Mouse (Mus musculus) midbrain, embryonic 16.5 days (tissue): ENCODE measurements around the gene BC024978. TPM values are rescaled to one million over a fixed set of nuclear protein-coding genes. Genes with fewer than 3 reads are reported as not detected.

Source experiments
- ATAC-seq: fragments of 200-750 bp; cut with Nextera tagmentation; 2 replicates; pipeline ENCODE4 v1.8.0; 2017; ENCODE audit warnings: moderate TSS enrichment
- H3K27ac ChIP-seq: fragments of 300-500 bp; sonication (generic); 2 replicates; pipeline ENCODE4 v1.5.1; 2014; ENCODE audit warnings: mild to moderate bottlenecking, low read length, mixed read lengths
- H3K27me3 ChIP-seq: fragments of 300-500 bp; sonication (generic); 2 replicates; pipeline ENCODE4 v1.6.1; 2014; ENCODE audit warnings: low read depth, low read length, mixed read lengths; ENCODE audit not compliant: control insufficient read depth, insufficient read depth
- H3K36me3 ChIP-seq: fragments of 300-500 bp; sonication (generic); 2 replicates; pipeline ENCODE4 v1.6.1; 2014; ENCODE audit warnings: mild to moderate bottlenecking, low read length, moderate library complexity, mixed read lengths; ENCODE audit not compliant: control insufficient read depth, insufficient read depth
- H3K4me1 ChIP-seq: fragments of 300-500 bp; sonication (generic); 2 replicates; pipeline ENCODE4 v1.6.1; 2014; ENCODE audit warnings: mild to moderate bottlenecking, low read length, mixed read lengths; ENCODE audit not compliant: control insufficient read depth, insufficient read depth
- H3K4me2 ChIP-seq: fragments of 300-500 bp; sonication (generic); 2 replicates; pipeline ENCODE4 v1.6.1; 2014; ENCODE audit warnings: mild to moderate bottlenecking, low read length, mixed read lengths
- H3K4me3 ChIP-seq: fragments of 300-500 bp; sonication (generic); 2 replicates; pipeline ENCODE4 v1.5.1; 2014; ENCODE audit warnings: low read depth, mild to moderate bottlenecking, low read length, moderate library complexity, mixed read lengths
- H3K9ac ChIP-seq: fragments of 300-500 bp; sonication (generic); 2 replicates; pipeline ENCODE4 v1.6.1; 2014; ENCODE audit warnings: low read depth, low read length, mixed read lengths
- H3K9me3 ChIP-seq: fragments of 300-500 bp; sonication (generic); replicated peaks from 2 replicates; pipeline ENCODE4 v1.6.1; 2014; ENCODE audit warnings: mild to moderate bottlenecking, low read length, mixed read lengths; ENCODE audit not compliant: control insufficient read depth, poor library complexity, severe bottlenecking
- WGBS: fragments of 180-500 bp; shearing (Covaris S2); extraction: QIAGEN DNeasy Blood & Tissue Kit; methylation state at CpG from one replicate; pipeline ENCODE4 v1.1.7; 2014; 5-methylcytosine and 5-hydroxymethylcytosine counted together
- polyA plus RNA-seq: library from polyadenylated mRNA; unstranded; fragments of >200 nt; fragmentation: Nextera tagmentation; extraction: Ambion mirVana; gene quantifications from 2 replicates; pipeline ENCODE4 v1.2.1, GENCODE M21; 2015

The BC024978 gene
- polyA plus RNA-seq, 1 experiment from 2014 or later: 4.1 TPM

- Histone ChIP-seq H3K4me2 (no peak overlapping the region), H3K36me3 (peaks cover 7% of the 10 kb centered on the region; the same call in 1 of the 2 replicates), H3K9me3 (no peaks in the 10 kb centered on the region), H3K4me1 (peaks cover 22% of the 10 kb centered on the region), H3K9ac (no peak overlapping the region), H3K27ac (no peak overlapping the region), H3K4me3 (no peak overlapping the region), H3K27me3 (no peaks in the 10 kb centered on the region)
- no peak for ATAC-seq
Observed at GRCm38 (mm10) chr7:27198355-27198754, 2.8 kb downstream of the BC024978 start.

DNA sequence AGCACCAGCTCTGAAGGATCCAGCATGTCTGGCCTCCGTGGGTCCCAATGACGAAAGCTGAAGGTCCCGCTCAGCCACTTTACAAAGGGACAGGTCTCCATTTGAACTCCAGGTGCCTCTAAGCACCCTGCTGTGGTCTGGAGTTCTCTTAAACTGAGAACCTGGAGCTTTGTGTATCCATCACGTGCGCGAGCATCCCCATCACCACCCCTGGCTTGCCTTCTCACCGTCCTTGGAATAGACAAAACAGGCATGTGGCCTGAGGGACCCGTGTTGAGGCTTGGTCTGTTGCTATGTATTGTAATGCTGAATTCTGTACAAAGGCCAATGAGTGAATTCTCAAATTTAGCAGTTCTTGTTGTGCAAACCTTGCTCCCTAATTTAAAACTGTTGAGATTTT, 3.2 kb downstream of the BC024978 start:
- ATAC-seq: no peak
- H3K36me3 ChIP-seq: 0 out of 2 replicates have a peak, but pooled peaks cover 4% of the 10 kb centered on the region
- H3K9ac ChIP-seq: no peak overlapping the region
- H3K9me3 ChIP-seq: no peaks in the 10 kb centered on the region
- WGBS: 93% methylated on average over 8 of the region's 8 CpGs
- no peak overlapping the region for H3K4me2 ChIP-seq
- no peak overlapping the region for H3K4me3 ChIP-seq
- H3K27ac ChIP-seq: no peak overlapping the region
- peaks cover 18% of the 10 kb centered on the region for H3K4me1 ChIP-seq
- no peaks in the 10 kb centered on the region for H3K27me3 ChIP-seq

GRCm38 (mm10) chr7:27203730-27204449, 8.3 kb downstream of the BC024978 start:
- H3K27me3 ChIP-seq: no peaks in the 10 kb centered on the region
- H3K9ac ChIP-seq: no peak overlapping the region
- H3K4me1 ChIP-seq: no peaks in the 10 kb centered on the region
- H3K36me3 ChIP-seq: peaks cover 25% of the 10 kb centered on the region
- no peak for ATAC-seq
- H3K27ac ChIP-seq: no peak overlapping the region
- 96% methylated on average over 8 of the region's 8 CpGs for WGBS
- H3K4me3 ChIP-seq: no peak overlapping the region
- no peaks in the 10 kb centered on the region for H3K9me3 ChIP-seq
- H3K4me2 ChIP-seq: no peak overlapping the region

- no peak overlapping the region for H3K9ac ChIP-seq
- no peak overlapping the region for H3K27ac ChIP-seq
- 91% methylated on average over 2 of the region's 2 CpGs for WGBS
- H3K9me3 ChIP-seq: no peaks in the 10 kb centered on the region
- H3K27me3 ChIP-seq: no peaks in the 10 kb centered on the region
- peaks cover 40% of the 10 kb centered on the region for H3K36me3 ChIP-seq
- H3K4me2 ChIP-seq: no peak overlapping the region
- no peaks in the 10 kb centered on the region for H3K4me1 ChIP-seq
- H3K4me3 ChIP-seq: no peak overlapping the region
- ATAC-seq: no peak
Observed at GRCm38 (mm10) chr7:27212626-27213025, 17.0 kb downstream of the BC024978 start.

DNA sequence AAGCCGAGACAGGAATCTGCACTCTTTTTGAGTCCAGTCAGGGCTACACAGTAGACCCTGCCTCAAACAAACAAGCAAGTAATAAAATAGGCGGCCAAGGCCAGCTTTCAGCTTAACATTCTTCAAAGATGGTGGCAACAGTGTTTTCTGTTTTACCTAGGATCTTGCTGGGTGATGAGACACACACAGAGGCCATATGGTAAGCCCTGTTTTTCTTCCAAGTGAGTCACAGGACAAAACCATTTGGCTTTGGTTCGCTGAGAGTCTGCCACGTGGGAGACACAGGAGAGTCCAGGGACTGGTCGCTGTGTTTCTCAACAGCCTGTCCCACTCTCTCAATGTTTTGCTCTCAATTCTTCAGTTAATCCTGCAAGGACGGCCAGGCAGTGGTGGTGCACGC, 23.0 kb downstream of the BC024978 start:
- Histone ChIP-seq H3K9me3 (no peaks in the 10 kb centered on the region), H3K4me3 (no peak overlapping the region), H3K27me3 (no peaks in the 10 kb centered on the region), H3K4me1 (peaks cover 5% of the 10 kb centered on the region), H3K27ac (no peak overlapping the region), H3K36me3 (peaks cover 14% of the 10 kb centered on the region), H3K9ac (no peak overlapping the region), H3K4me2 (no peak overlapping the region)
- no peak for ATAC-seq
- WGBS: 85% methylated on average over 7 of the region's 7 CpGs

DNA sequence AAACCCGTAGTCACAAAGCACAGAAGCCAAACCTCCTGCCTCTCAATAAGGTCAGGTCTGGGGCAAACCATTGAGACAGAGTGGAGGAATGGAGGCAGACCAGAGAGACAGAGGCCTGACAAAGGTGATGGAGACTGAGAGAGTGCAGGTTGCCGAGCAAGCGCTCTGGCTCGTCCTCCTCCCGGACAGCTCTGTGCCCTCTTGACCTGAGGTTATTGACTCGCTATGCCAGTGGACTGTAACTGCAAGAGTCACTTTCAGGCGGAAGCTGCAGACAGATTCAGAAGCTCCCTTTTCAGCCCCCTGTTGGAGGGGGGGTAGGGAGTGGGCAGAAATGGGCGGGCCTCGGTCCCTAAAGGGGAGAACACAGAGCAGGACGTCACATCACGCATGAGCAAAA, 24.4 kb downstream of the BC024978 start:
- no peak overlapping the region for H3K27ac ChIP-seq
- 81% methylated on average over 11 of the region's 11 CpGs for WGBS
- H3K36me3 ChIP-seq: peaks cover 9% of the 10 kb centered on the region; the same call in 1 of the 2 replicates
- H3K4me3 ChIP-seq: no peak overlapping the region
- H3K9ac ChIP-seq: no peak overlapping the region
- ATAC-seq: no peak
- peaks cover 19% of the 10 kb centered on the region for H3K4me1 ChIP-seq
- H3K9me3 ChIP-seq: no peaks in the 10 kb centered on the region
- no peak overlapping the region for H3K4me2 ChIP-seq
- no peaks in the 10 kb centered on the region for H3K27me3 ChIP-seq

DNA sequence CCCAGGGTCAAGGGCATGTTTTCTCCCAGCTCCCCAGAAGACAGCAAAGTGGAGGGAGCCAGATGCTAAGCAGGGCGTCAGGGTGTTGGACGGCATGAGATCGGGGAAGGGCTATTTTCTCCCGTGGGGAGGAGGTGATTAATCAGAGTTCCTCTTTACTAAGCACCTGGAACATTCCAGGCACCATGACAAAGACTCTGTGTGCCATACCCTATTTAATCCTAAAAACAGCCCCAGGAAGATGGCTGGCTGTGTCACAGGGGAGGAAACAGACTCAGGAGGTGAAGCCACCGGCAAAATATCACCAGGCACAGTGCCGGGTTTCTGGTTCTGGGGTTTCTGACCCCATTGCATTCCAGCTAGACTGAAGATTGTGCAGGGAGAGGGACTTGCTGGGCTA, 26.4 kb downstream of the BC024978 start:
- Histone ChIP-seq H3K4me2 (no peak overlapping the region), H3K4me3 (no peak overlapping the region), H3K27me3 (no peaks in the 10 kb centered on the region), H3K9ac (no peak overlapping the region), H3K27ac (no peak overlapping the region), H3K36me3 (no peaks in the 10 kb centered on the region), H3K4me1 (peaks cover 39% of the 10 kb centered on the region), H3K9me3 (no peaks in the 10 kb centered on the region)
- WGBS: 90% methylated on average over 6 of the region's 6 CpGs
- no peak for ATAC-seq

DNA sequence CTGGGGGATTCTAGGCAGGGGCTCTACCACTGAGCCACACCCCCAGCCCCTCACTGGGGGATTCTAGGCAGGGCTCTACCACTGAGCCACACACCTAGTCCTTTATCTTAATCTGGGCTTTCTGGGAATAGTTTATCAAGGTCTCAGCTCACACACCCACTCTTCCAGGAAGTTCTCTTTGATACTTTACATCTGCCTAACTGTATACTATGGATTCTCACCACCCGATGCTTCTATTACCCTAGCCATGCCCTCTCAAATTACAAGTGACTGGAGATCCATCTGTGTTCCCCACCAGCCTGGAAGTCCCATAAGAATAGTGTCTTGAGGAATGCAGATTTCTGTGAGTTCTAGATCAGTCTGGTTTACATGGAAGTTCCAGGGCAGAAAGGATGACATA, 27.0 kb downstream of the BC024978 start:
- peaks cover 45% of the 10 kb centered on the region for H3K4me1 ChIP-seq
- H3K4me2 ChIP-seq: no peak overlapping the region
- no peak overlapping the region for H3K27ac ChIP-seq
- no peak for ATAC-seq
- 88% methylated on average over 1 of the region's 1 CpGs for WGBS
- H3K36me3 ChIP-seq: no peaks in the 10 kb centered on the region
- H3K9me3 ChIP-seq: no peaks in the 10 kb centered on the region
- no peaks in the 10 kb centered on the region for H3K27me3 ChIP-seq
- H3K4me3 ChIP-seq: no peak overlapping the region
- no peak overlapping the region for H3K9ac ChIP-seq

- WGBS: 76% methylated on average over 11 of the region's 11 CpGs
- peaks cover 52% of the 10 kb centered on the region for H3K4me1 ChIP-seq
Observed at GRCm38 (mm10) chr7:27224877-27225575, 29.4 kb downstream of the BC024978 start.

More at GRCm38 (mm10) chr7:27224877-27225575, 29.4 kb downstream of the BC024978 start:
- Histone ChIP-seq H3K27ac (no peak overlapping the region), H3K9ac (peak overlapping the region; percentile 80), H3K27me3 (no peaks in the 10 kb centered on the region), H3K36me3 (no peaks in the 10 kb centered on the region), H3K4me3 (peak overlapping the region; percentile 21), H3K4me2 (peak overlapping the region; percentile 99), H3K9me3 (no peaks in the 10 kb centered on the region)
- ATAC-seq: no peak
